Mouse (Mus musculus): Measurements from ENCODE around the gene D5Ertd579e.
"Not testable (repeated sequence)": the region's sequence is repeated elsewhere in the genome, so short reads cannot be mapped to it uniquely, and the experiment has no call there.

The D5Ertd579e gene

DNA sequence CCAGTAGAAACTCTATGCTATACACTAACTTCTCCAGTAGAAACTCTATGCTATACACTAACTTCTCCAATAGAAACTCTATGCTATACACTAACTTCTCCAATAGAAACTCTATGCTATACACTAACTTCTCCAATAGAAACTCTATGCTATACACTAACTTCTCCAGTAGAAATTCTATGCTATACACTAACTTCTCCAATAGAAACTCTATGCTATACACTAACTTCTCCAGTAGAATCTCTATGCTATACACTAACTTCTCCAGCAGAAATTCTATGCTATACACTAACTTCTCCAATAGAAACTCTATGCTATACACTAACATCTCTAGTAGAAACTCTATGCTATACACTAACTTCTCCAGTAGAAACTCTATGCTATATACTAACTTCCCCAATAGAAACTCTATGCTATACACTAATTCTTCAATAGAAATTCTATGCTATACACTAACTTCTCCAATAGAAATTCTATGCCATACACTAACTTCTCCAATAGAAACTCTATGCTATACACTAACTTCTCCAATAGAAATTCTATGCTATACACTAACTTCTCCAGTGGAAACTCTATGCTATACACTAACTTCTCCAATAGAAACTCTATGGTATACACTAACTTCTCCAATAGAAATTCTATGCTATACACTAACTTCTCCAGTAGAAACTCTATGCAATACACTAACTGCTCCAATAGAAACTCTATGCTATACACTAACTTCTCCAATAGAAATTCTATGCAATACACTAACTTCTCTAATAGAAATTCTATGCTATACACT, 34.7 kb downstream of the D5Ertd579e start:
- in situ Hi-C loops (cut with MboI; ENCODE audit: low pct_unique_long_range_greater_than_20kb in 1 of 2, low sequenced_read_pairs in 2 of 2, unreplicated experiment in 1 of 2), result not testable (repeated sequence)

DNA sequence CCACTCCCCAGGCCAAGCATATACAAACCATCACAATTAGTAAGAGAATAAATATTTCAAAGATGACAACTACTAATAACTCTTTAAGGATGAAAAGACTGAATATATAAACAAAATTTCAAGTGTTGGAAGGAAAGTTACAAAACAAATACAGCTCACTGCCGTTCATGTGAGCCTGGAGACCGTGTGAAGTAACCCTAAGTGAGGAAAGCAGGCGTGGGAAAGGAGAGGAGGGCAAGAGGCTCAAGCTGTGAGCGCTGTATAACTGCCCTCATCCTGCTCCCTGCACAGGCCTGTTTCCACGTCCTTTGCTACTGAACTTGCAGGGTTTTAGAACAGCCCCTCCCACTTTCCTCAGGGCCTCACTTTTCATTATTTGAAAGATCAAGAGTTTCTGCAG, 70.2 kb downstream of the D5Ertd579e start:
- in situ Hi-C loops (cut with MboI; ENCODE audit: low pct_unique_long_range_greater_than_20kb in 1 of 2, low sequenced_read_pairs in 2 of 2, unreplicated experiment in 1 of 2), result no loop called here

DNA sequence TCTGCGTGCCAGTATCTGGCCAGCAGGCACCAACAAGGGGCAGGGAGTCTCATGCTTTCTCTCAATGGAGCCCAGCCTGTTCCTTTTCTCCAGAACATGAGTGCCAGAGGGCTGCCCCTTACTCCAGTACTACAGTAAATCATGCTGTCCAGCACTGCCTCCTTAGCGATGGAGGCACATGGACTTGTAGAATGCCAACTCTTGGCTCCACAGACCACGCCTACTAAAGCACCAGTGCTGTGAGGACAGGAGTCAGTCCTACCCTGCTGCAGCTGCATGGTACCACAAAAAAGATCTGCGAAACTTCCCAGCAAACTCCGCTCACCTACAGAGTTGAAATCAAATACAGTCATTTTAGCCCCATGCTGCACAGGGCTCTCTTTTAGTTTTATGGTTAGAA, 72.2 kb downstream of the D5Ertd579e start:
- in situ Hi-C loops (cut with MboI; ENCODE audit: low pct_unique_long_range_greater_than_20kb in 1 of 2, low sequenced_read_pairs in 2 of 2, unreplicated experiment in 1 of 2), result no loop called here

DNA sequence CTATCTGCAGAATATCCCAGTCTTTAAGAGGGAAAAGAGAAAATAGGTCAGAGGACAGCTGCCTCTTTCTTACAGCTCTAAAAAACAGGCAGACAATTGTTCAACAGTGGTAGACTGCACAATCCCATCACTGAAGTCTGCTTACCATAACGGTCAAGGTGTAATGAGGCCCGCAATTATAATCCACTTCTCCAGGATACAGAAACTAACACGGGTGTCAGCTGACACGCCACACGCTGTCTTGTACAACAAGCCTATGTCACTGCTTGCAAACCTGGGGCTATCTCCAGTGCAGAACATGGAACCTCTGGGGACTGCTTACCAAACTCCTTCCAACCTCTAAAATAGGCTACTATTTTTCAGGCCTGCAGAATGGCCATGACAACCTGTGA, 74.8 kb downstream of the D5Ertd579e start:
- in situ Hi-C loops (cut with MboI; ENCODE audit: low pct_unique_long_range_greater_than_20kb in 1 of 2, low sequenced_read_pairs in 2 of 2, unreplicated experiment in 1 of 2), result no loop called here

DNA sequence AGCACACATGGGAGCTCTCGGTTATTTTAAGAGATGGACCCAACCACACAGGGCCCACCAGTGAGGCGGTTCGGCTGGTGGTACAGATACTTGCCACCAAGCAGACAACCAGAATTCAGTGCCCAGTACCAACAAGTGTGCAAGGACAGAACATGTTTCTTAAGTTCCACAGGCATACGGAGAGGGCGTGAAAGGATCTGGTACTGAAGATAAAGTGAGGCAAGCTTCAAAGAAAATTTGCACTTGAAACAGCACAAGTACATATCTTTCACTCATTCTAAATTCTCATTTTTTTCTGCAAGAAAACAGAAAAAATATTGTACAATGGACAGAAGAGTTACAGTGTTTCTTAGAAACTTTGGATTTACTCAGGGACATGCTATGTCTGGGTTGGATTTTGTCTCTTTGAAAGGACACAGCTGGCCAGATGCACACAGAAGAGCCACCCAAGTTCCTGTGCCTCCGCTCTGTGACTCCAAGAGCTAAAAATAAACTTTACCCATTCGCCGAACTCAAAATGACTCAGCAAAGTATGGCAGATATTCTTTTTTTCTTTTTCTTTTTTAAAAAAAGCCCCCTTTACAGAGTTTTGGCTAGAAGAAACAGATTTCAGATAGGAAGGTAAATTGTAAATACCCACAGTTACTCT, 75.3 kb downstream of the D5Ertd579e start:
- in situ Hi-C loops (cut with MboI; ENCODE audit: low pct_unique_long_range_greater_than_20kb in 1 of 2, low sequenced_read_pairs in 2 of 2, unreplicated experiment in 1 of 2), result no loop called here

DNA sequence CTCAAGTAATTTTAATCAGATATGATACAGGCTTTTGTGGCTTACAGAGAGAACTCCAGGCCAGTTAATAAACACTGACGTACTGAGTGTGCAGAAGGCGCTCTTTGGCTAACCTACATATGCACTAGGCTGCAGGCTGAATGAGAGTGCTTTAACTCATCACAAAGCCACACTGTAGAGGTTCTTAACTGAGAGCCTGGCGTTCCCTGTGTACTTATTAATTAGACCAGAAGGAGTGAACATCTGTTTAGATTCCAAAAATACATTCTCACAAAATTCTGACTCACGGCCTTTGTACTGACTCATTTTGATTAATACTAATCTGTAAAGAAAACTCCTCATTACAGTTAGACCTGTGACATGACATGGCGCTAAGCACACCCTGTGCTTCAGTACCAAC, 76.9 kb downstream of the D5Ertd579e start:
- in situ Hi-C loops (cut with MboI; ENCODE audit: low pct_unique_long_range_greater_than_20kb in 1 of 2, low sequenced_read_pairs in 2 of 2, unreplicated experiment in 1 of 2), result no loop called here

DNA sequence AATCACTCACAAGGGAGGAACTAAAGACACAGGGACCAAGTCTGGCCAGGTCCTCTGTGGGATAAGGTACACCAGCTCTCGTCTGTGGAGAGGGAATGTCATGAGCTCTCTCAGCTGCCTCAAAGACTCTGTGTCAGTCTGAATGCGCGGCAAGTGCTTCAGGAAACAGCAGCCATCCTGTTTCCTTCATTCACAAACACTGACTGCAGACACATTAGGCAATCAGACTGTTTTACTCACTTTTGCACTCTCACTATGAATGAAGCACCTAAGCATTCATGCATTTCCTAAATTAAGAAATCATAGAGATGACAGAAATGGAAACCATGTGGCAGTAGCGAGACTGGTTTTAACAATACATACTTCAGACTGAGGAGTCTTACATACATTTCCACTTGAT, 77.5 kb downstream of the D5Ertd579e start:
- in situ Hi-C loops (cut with MboI; ENCODE audit: low pct_unique_long_range_greater_than_20kb in 1 of 2, low sequenced_read_pairs in 2 of 2, unreplicated experiment in 1 of 2), result no loop called here

DNA sequence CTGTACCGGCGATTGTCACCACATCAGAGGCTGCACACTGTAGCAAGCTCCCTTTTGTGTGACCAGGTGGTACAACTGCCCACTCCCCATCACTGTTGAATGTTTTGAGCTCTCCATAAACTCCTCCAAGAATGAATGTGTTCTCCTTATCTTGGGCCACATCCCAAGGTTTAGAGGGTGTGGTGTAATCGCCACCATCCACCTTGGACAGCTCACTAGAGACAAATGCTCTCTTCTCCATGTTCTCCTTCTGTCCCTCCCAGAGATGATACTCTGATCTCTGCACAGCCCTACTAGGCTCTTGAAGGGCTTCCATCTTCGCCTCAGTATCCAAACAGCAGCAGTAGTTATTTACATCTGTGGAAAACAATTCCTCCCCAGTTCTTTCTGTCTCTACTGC, 81.7 kb downstream of the D5Ertd579e start:
- in situ Hi-C loops (cut with MboI; ENCODE audit: low pct_unique_long_range_greater_than_20kb in 1 of 2, low sequenced_read_pairs in 2 of 2, unreplicated experiment in 1 of 2), result no loop called here

DNA sequence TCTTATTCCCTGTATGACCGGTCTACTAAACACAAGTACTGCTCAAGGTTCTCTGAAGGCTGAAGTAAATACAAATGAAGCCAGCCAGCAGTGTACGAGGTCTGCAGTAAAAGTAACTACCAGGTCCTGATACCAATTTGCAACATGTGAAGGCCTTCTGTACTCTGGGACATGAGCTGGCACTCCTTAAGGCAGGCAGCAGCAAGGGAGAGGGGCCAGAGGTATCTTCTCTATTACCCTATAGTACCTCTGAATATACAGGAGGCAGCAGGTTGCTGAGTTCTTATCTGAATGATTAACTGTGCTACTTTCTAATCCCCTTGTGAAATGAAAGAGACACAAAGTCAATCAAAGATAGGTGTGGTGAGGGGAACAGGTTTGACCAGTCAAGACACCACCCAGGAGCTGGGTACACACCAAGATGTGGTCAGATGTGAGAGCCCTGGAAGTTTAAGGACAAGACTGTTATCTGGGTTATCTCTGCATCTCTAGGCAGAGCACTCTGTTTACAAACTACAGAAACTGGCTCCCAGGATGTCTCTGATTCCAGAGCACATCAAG, 86.8 kb downstream of the D5Ertd579e start:
- in situ Hi-C loops (cut with MboI; ENCODE audit: low pct_unique_long_range_greater_than_20kb in 1 of 2, low sequenced_read_pairs in 2 of 2, unreplicated experiment in 1 of 2), result no loop called here

DNA sequence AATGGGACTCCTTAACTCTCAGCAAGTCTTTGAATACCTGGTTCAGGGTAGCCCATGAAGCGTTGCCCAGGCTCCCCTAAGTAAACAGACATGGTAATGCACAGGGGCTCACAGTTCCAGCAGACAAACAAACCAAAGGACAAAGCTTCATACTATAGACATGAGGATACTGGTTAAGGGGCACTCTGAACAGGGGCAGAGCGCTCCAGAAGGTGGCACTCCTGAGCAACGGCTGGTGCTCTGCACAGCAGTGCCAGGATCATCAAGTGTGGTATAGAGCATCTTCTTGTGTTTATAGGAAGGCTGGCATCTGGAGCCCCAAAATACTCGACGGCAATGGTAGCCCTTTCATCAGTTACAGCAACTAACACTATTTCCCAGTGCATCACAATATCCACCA, 92.8 kb downstream of the D5Ertd579e start:
- in situ Hi-C loops (cut with MboI; ENCODE audit: low pct_unique_long_range_greater_than_20kb in 1 of 2, low sequenced_read_pairs in 2 of 2, unreplicated experiment in 1 of 2), result loop anchor here (5.0 kb wide), 1 partner anchor 139 kb away; no protein-coding TSS in a partner anchor

DNA sequence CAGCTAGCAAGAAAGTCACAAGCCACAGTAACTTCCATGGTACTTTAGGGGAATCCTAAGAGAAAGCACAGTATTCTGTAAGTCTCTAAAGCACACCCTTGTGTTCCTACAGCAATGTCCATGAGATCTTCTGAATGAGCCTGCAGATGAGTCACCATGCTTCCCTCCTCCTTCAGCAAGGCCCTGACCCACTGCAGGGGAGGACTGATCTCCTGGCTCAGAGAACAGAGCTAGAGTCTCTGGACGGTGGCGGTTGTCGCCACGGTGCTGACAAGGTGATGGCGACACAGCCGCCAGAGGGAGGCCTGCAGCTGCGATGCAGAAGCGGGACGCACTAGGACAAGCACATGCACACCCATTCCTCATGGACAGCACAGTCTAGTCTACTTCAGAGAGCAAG, 93.8 kb downstream of the D5Ertd579e start:
- in situ Hi-C loops (cut with MboI; ENCODE audit: low pct_unique_long_range_greater_than_20kb in 1 of 2, low sequenced_read_pairs in 2 of 2, unreplicated experiment in 1 of 2), result loop anchor here (5.0 kb wide), 1 partner anchor 140 kb away; no protein-coding TSS in a partner anchor

DNA sequence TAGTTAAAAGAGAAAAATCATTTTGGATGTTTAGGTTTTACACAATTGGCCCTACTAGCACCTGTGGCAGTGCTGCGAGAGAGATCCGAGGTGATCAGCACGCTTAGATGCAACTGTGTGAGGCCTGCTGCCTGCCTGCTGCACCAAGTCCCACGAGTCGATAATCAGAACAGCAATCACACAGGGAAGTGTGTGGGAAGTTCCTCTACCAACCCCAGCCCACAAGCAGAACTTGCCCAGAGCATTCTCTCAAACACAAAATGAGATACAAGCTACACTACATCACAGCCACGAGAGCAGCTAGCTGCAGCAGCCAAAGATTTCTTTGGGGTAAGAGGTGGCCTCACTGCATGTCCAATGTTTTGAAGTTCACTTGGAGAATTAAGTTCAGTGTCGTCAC, 94.3 kb downstream of the D5Ertd579e start:
- in situ Hi-C loops (cut with MboI; ENCODE audit: low pct_unique_long_range_greater_than_20kb in 1 of 2, low sequenced_read_pairs in 2 of 2, unreplicated experiment in 1 of 2), result loop anchor here (5.0 kb wide), 1 partner anchor 141 kb away; no protein-coding TSS in a partner anchor

DNA sequence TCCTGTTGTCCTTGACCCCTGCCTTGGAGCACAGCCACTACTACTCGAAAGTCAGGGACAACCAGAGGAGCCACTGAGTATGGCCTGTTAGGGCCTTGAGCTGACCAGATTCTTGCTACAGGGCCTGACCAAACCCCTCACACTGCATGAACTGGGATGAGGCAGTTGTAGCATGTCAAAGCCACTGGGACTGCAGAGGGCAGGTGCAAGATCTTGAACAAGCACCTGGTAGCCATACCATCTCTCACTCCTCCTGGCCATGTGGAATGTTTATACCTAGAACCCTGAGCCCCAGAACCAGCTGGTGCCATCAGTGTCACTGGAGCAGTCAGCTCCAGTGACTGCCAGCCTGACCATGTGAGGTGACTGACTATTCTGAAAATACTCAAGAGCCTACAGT, 96.9 kb downstream of the D5Ertd579e start:
- in situ Hi-C loops (cut with MboI; ENCODE audit: low pct_unique_long_range_greater_than_20kb in 1 of 2, low sequenced_read_pairs in 2 of 2, unreplicated experiment in 1 of 2), result no loop called here

DNA sequence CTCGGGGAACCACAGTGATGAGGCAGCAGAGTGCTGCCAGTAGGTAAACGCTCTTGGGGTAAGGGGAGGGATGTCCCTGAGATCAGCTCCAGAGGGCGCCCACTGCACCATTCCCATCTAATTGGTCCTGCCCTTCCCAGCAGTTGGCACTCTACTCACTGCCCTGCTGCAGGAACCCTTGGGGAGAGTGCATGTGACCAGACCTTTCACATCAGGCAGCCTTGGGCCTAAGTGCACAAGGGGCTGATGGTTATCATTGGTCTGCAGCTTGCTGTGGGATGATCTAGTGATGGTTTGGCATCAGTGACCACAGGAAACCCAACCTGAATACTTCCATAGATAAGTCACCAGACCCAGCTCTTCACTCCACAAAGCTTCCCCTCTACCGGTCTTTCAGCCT, 98.2 kb downstream of the D5Ertd579e start:
- in situ Hi-C loops (cut with MboI; ENCODE audit: low pct_unique_long_range_greater_than_20kb in 1 of 2, low sequenced_read_pairs in 2 of 2, unreplicated experiment in 1 of 2), result no loop called here

DNA sequence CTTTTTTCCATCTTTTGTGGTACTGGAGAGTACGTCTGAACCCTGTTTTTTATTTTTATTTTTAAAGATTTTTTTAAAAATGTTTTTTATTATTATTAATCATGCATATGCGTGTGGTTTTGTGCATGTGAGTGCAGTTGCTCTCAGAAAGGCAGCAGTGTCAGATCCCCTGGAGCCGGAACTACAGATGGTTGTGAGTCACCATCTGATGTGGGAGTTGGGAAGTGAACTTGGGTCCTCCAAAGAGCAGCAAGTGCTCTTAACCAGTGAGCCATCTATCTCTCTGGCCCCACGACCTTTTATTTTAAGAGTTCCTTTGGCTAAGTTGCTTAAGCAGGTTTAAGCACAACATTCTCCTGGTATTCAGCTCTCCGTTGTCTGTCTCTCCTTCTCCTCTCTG, 99.6 kb downstream of the D5Ertd579e start:
- in situ Hi-C loops (cut with MboI; ENCODE audit: low pct_unique_long_range_greater_than_20kb in 1 of 2, low sequenced_read_pairs in 2 of 2, unreplicated experiment in 1 of 2), result no loop called here

DNA sequence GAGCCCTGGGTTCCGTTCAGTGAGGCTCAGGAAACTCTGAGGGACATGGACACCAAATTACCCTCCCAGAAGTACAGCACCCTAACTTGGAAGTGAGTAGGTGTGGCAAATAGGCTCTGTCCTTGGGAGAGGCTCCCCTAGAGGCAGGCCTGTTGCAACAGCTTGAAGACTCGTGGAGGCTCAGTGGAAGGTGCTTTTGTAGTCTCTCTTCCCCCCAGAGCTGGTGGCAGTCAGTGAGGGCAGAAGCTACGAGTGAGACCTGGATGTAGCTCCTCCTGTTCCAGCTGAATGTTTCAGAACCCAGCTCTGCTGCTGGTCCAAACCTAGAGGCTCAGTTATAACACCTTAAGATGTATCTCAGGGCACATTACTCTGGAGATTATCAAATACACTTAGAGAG, 100.7 kb downstream of the D5Ertd579e start:
- in situ Hi-C loops (cut with MboI; ENCODE audit: low pct_unique_long_range_greater_than_20kb in 1 of 2, low sequenced_read_pairs in 2 of 2, unreplicated experiment in 1 of 2), result no loop called here

DNA sequence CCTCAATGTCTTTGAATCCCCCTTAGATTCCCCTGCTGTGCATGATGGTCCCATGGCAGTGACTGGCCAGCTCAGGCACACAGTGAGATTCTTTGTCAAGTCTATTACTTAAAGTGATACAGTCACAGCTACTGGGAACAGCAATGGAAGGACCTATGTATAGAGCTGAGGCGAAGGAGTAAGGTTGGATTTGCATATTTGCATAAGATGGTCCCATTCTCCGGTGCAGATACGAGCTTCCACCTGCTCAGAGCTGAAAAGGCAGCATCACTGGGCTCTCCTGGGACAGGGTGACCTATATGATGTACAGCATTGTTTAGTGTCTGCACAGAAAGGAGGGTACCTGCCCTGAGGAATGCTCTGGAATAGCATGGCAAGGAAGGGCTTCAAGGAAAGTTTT, 101.5 kb downstream of the D5Ertd579e start:
- in situ Hi-C loops (cut with MboI; ENCODE audit: low pct_unique_long_range_greater_than_20kb in 1 of 2, low sequenced_read_pairs in 2 of 2, unreplicated experiment in 1 of 2), result no loop called here

DNA sequence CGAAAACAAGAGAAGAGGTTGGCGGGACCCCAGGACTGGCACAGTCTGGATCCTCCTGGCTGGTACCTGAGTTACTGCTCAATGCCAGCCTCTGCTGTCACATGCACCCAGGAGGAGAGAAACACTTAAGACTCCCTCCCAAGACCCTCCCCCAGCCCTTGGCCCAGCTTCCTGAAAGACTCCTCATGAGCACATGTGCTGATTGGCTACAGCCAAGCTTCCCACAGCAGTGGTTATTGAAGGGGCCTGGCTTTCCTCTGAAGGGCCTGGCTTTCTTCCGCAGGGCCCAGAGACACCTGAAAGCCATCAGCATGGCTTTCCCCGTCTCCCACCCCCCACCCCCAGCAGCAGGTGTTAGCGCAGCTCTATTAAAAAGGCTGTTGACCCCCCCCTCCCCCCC, 102.6 kb downstream of the D5Ertd579e start, which contains the start of gene Tbc1d14:
TSS of gene Tbc1d14 (minus strand) at position 101 of the 400 bp plus-strand sequence.
- in situ Hi-C loops (cut with MboI; ENCODE audit: low pct_unique_long_range_greater_than_20kb in 1 of 2, low sequenced_read_pairs in 2 of 2, unreplicated experiment in 1 of 2), result no loop called here

DNA sequence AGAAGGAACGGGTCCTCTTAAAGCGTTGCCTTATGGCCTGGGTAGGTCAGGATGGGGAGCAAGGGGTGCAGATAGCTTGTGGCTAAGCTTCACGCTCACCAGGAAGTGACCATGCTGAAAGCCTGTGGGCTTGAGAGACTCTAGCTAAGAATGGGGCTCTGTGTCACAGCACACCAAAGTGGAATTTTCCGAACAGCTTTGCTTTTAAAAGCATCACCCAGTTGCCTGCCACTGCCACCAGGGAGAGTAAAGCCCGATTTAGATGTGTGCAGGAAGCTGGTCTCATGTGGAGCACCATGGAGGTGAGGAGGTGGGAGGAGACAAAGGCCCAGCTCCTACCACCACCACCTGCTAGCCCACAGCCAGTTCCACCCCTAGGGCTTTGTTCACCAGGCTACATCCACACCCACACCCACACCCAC, 105.3 kb downstream of the D5Ertd579e start:
- in situ Hi-C loops (cut with MboI; ENCODE audit: low pct_unique_long_range_greater_than_20kb in 1 of 2, low sequenced_read_pairs in 2 of 2, unreplicated experiment in 1 of 2), result no loop called here
